Mouse (Mus musculus) kidney, adult 2 months (tissue): ENCODE measurements at regions not wholly inside any gene's neighbourhood (a gene's known extent, or its start where the extent isn't known, plus 50 kb on each side); places are given as distances from the start of the nearest gene placed in this dataset.

Source experiments
- CTCF ChIP-seq: fragments of 200-500 bp; conservative IDR thresholded peaks from 2 replicates; pipeline ENCODE4 v1.5.1; 2011; ENCODE audit warnings: low read depth, mild to moderate bottlenecking, control low read depth, low read length, moderate library complexity, mixed read lengths; ENCODE audit not compliant: insufficient read depth, insufficient read length
- POLR2A ChIP-seq: fragments of 200-500 bp; IDR thresholded peaks from one replicate; pipeline ENCODE4 v1.6.1; 2011; ENCODE audit warnings: low read depth, low read length, control low read depth

DNA sequence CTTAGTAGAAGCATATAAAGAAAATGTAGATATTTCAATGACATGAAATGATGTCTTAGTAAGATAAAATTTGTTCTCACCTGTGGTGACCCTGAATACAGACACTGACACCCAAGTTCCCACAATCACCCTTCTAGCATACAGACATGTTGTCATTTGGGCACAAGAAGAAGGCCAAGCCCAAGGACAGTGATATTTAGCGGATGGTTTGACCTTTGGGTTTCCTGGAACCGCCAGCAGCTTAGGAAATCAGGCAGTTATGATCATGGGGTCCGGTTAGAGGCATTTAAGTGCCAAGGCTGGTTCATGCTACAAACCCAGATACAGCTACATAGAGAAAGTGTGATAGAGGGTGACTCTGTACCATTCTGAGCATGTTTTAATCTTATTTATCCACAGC is 310.2 kb upstream of the Gpc5 start:
- no peak for TF ChIP-seq POLR2A
- TF ChIP-seq CTCF: no peak
